Mouse (Mus musculus) liver, embryonic 14.5 days (tissue): Measurements from ENCODE around the gene Ank2.

Source experiments
- CTCF ChIP-seq: IDR thresholded peaks from 2 replicates; pipeline ENCODE4 v1.5.1; 2016; ENCODE audit warnings: antibody characterized with exemption, low read depth, control low read depth
- EP300 ChIP-seq: IDR thresholded peaks from 2 replicates; pipeline ENCODE4 v1.6.1; 2016; ENCODE audit warnings: antibody characterized with exemption, low read depth

GRCm38 (mm10) chr3:127300790-127301189, 198.4 kb downstream of the Ank2 start:
- TF ChIP-seq CTCF: no peak
- TF ChIP-seq EP300: no peak
